Mouse (Mus musculus): ENCODE data around the gene Fosl2. TPM values are rescaled to one million over a fixed set of nuclear protein-coding genes. Genes with fewer than 3 reads are reported as not detected.

The Fosl2 gene
- total RNA-seq, 2 experiments from 2014 or later = 27.5 to 31.3 TPM

Other genes with a start within 250 kb of the Fosl2 start
- gene Plb1, start 96.9 kb downstream of the Fosl2 start, total RNA-seq (2021) = 1 to 10 TPM; 1.8 to 5.2 TPM